Mouse (Mus musculus): ENCODE results near the gene Grem1. TPM values are rescaled to one million over a fixed set of nuclear protein-coding genes. Genes with fewer than 3 reads are reported as not detected.

Gene Grem1
- polyA plus RNA-seq, 1 experiment from 2014 or later: 0.13 TPM

DNA sequence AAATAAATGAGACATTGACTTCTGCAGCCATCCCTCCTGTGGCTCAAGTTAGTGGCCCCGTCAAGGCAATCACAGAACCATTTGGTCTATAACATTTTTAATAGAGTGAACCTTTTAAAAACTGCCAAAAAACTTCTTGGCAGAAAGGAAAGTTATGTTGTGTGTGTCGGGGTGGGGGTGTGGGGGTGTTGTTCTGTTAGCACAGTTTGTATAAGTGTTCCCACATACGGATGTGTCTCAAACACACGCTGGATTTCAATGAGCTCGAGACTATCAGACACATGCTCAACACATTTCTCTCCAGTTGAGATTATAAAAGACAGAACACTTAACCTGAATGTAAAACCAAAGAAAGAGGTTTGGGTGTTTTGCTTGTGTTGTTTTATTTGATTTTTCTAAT is 22.7 kb upstream of the Grem1 start:
- no peak for TF ChIP-seq EP300 (IDR thresholded peaks at IDR 0.05)
- no peak for TF ChIP-seq CTCF (IDR thresholded peaks at IDR 0.05)
- WGBS: 61% methylated on average over 5 of the region's 5 CpGs
- H3K4me1 ChIP-seq (ENCODE audit: insufficient read depth, low read depth, low read length): no peaks in the 10 kb centered on the region
- no peak overlapping the region for H3K9ac ChIP-seq (replicated peaks; ENCODE audit: low read depth)
- DNase-seq (ENCODE audit: low spot score) (no peak), ATAC-seq (no peak)
- H3K36me3 ChIP-seq (ENCODE audit: insufficient read depth, low read length): no peaks in the 10 kb centered on the region
- H3K9me3 ChIP-seq (ENCODE audit: low read length): no peaks in the 10 kb centered on the region
- H3K27ac ChIP-seq (ENCODE audit: low read length): no peak overlapping the region
- H3K27me3 ChIP-seq (replicated peaks; ENCODE audit: insufficient read depth, low read length): no peaks in the 10 kb centered on the region
- H3K4me2 ChIP-seq (replicated peaks; ENCODE audit: low read depth, low read length): no peak overlapping the region
- H3K4me3 ChIP-seq (ENCODE audit: low read depth, low read length): no peak overlapping the region

GRCm38 (mm10) chr2:113779336-113779735 is 20.9 kb upstream of the Grem1 start:
- DNase-seq (ENCODE audit: low spot score) (no peak), ATAC-seq (no peak)
- 75% methylated on average over 3 of the region's 3 CpGs for WGBS
- no peak overlapping the region for H3K27ac ChIP-seq (ENCODE audit: low read length)
- no peaks in the 10 kb centered on the region for H3K27me3 ChIP-seq (replicated peaks; ENCODE audit: insufficient read depth, low read length)
- H3K4me2 ChIP-seq (replicated peaks; ENCODE audit: low read depth, low read length): no peak overlapping the region
- H3K9me3 ChIP-seq (ENCODE audit: low read length): no peaks in the 10 kb centered on the region
- H3K4me3 ChIP-seq (ENCODE audit: low read depth, low read length): no peak overlapping the region
- no peaks in the 10 kb centered on the region for H3K4me1 ChIP-seq (ENCODE audit: insufficient read depth, low read depth, low read length)
- TF ChIP-seq CTCF (IDR thresholded peaks at IDR 0.05): no peak
- TF ChIP-seq EP300 (IDR thresholded peaks at IDR 0.05): no peak
- no peak overlapping the region for H3K9ac ChIP-seq (replicated peaks; ENCODE audit: low read depth)
- H3K36me3 ChIP-seq (ENCODE audit: insufficient read depth, low read length): no peaks in the 10 kb centered on the region

- H3K4me2 ChIP-seq (replicated peaks; ENCODE audit: low read depth, low read length): no peak overlapping the region
- peak; percentile 13; the same call in 1 of the 2 replicates for TF ChIP-seq CTCF (IDR thresholded peaks at IDR 0.05)
- no peak for TF ChIP-seq EP300 (IDR thresholded peaks at IDR 0.05)
- no peaks in the 10 kb centered on the region for H3K9me3 ChIP-seq (ENCODE audit: low read length)
- no peak overlapping the region for H3K4me3 ChIP-seq (ENCODE audit: low read depth, low read length)
- H3K4me1 ChIP-seq (ENCODE audit: insufficient read depth, low read depth, low read length): no peaks in the 10 kb centered on the region
- H3K9ac ChIP-seq (replicated peaks; ENCODE audit: low read depth): no peak overlapping the region
- 71% methylated on average over 6 of the region's 6 CpGs for WGBS
- no peaks in the 10 kb centered on the region for H3K36me3 ChIP-seq (ENCODE audit: insufficient read depth, low read length)
- no peak overlapping the region for H3K27ac ChIP-seq (ENCODE audit: low read length)
- no peaks in the 10 kb centered on the region for H3K27me3 ChIP-seq (replicated peaks; ENCODE audit: insufficient read depth, low read length)
- ATAC-seq (no peak), DNase-seq (ENCODE audit: low spot score) (no peak)
These were observed 19.6 kb upstream of the Grem1 start for GRCm38 (mm10) chr2:113778036-113778435.

- Histone ChIP-seq H3K9ac (replicated peaks; ENCODE audit: low read depth) (no peak overlapping the region), H3K9me3 (ENCODE audit: low read length) (no peaks in the 10 kb centered on the region), H3K4me2 (replicated peaks; ENCODE audit: low read depth, low read length) (no peak overlapping the region), H3K36me3 (ENCODE audit: insufficient read depth, low read length) (no peaks in the 10 kb centered on the region), H3K4me3 (ENCODE audit: low read depth, low read length) (no peak overlapping the region), H3K27ac (ENCODE audit: low read length) (no peak overlapping the region), H3K27me3 (replicated peaks; ENCODE audit: insufficient read depth, low read length) (no peaks in the 10 kb centered on the region), H3K4me1 (ENCODE audit: insufficient read depth, low read depth, low read length) (no peaks in the 10 kb centered on the region)
- DNase-seq (ENCODE audit: low spot score): no peak
- TF ChIP-seq EP300 (IDR thresholded peaks at IDR 0.05): no peak
- no peak for TF ChIP-seq CTCF (IDR thresholded peaks at IDR 0.05)
- WGBS: 83% methylated on average over 3 of the region's 3 CpGs
- ATAC-seq: no peak
These were observed 17.9 kb upstream of the Grem1 start for GRCm38 (mm10) chr2:113776297-113776696.

GRCm38 (mm10) chr2:113774150-113774805 is 15.8 kb upstream of the Grem1 start:
- Histone ChIP-seq H3K4me3 (ENCODE audit: low read depth, low read length) (no peak overlapping the region), H3K27ac (ENCODE audit: low read length) (no peak overlapping the region), H3K4me1 (ENCODE audit: insufficient read depth, low read depth, low read length) (no peaks in the 10 kb centered on the region), H3K9ac (replicated peaks; ENCODE audit: low read depth) (no peak overlapping the region), H3K4me2 (replicated peaks; ENCODE audit: low read depth, low read length) (no peak overlapping the region), H3K27me3 (replicated peaks; ENCODE audit: insufficient read depth, low read length) (no peaks in the 10 kb centered on the region), H3K9me3 (ENCODE audit: low read length) (no peaks in the 10 kb centered on the region), H3K36me3 (ENCODE audit: insufficient read depth, low read length) (no peaks in the 10 kb centered on the region)
- TF ChIP-seq CTCF (IDR thresholded peaks at IDR 0.05): no peak
- TF ChIP-seq EP300 (IDR thresholded peaks at IDR 0.05): no peak
- 47% methylated on average over 6 of the region's 6 CpGs for WGBS
- ATAC-seq: no peak
- DNase-seq (ENCODE audit: low spot score): no peak

GRCm38 (mm10) chr2:113768541-113769303 is 10.3 kb upstream of the Grem1 start:
- TF ChIP-seq CTCF (IDR thresholded peaks at IDR 0.05) (no peak), EP300 (IDR thresholded peaks at IDR 0.05) (no peak)
- Histone ChIP-seq H3K4me1 (ENCODE audit: insufficient read depth, low read depth, low read length) (no peaks in the 10 kb centered on the region), H3K27me3 (replicated peaks; ENCODE audit: insufficient read depth, low read length) (no peaks in the 10 kb centered on the region), H3K27ac (ENCODE audit: low read length) (no peak overlapping the region), H3K36me3 (ENCODE audit: insufficient read depth, low read length) (no peaks in the 10 kb centered on the region), H3K4me3 (ENCODE audit: low read depth, low read length) (no peak overlapping the region), H3K4me2 (replicated peaks; ENCODE audit: low read depth, low read length) (no peak overlapping the region), H3K9ac (replicated peaks; ENCODE audit: low read depth) (no peak overlapping the region), H3K9me3 (ENCODE audit: low read length) (no peaks in the 10 kb centered on the region)
- WGBS: 83% methylated on average over 8 of the region's 8 CpGs
- no peak for DNase-seq (ENCODE audit: low spot score)
- ATAC-seq: no peak
